Mouse (Mus musculus): ENCODE results near the gene Dimt1. TPM values are rescaled to one million over a fixed set of nuclear protein-coding genes. Genes with fewer than 3 reads are reported as not detected.

The Dimt1 gene
- polyA plus RNA-seq, 1 experiment from 2014 or later = 56.4 TPM

GRCm38 (mm10) chr13:106998671-106999070, 51.7 kb downstream of the Dimt1 start:
- ATAC-seq (ENCODE audit: insufficient number of reproducible peaks, low FRiP score, low TSS enrichment, low read depth) (no peak), DNase-seq (ENCODE audit: low spot score) (no peak)
- Histone ChIP-seq H3K4me2 (ENCODE audit: low read depth, severe bottlenecking) (no peak overlapping the region), H3K36me3 (ENCODE audit: control insufficient read depth, insufficient read depth, low read length) (no peaks in the 10 kb centered on the region), H3K9ac (ENCODE audit: low read length) (no peak overlapping the region), H3K4me1 (ENCODE audit: control insufficient read depth, insufficient read depth, low read length) (no peaks in the 10 kb centered on the region), H3K27ac (replicated peaks; ENCODE audit: low read depth, low read length) (no peak overlapping the region), H3K4me3 (ENCODE audit: low read depth, low read length) (no peak overlapping the region), H3K27me3 (ENCODE audit: control insufficient read depth, insufficient read depth, low read length) (no peaks in the 10 kb centered on the region), H3K9me3 (ENCODE audit: control insufficient read depth, low read length) (no peaks in the 10 kb centered on the region)
- 90% methylated on average over 5 of the region's 5 CpGs for WGBS

GRCm38 (mm10) chr13:107003211-107003610, 56.3 kb downstream of the Dimt1 start:
- no peak overlapping the region for H3K4me3 ChIP-seq (ENCODE audit: low read depth, low read length)
- no peak overlapping the region for H3K27ac ChIP-seq (replicated peaks; ENCODE audit: low read depth, low read length)
- H3K36me3 ChIP-seq (ENCODE audit: control insufficient read depth, insufficient read depth, low read length) = no peaks in the 10 kb centered on the region
- no peak for DNase-seq (ENCODE audit: low spot score)
- no peaks in the 10 kb centered on the region for H3K9me3 ChIP-seq (ENCODE audit: control insufficient read depth, low read length)
- H3K9ac ChIP-seq (ENCODE audit: low read length) = no peak overlapping the region
- WGBS = 93% methylated on average over 2 of the region's 2 CpGs
- no peaks in the 10 kb centered on the region for H3K27me3 ChIP-seq (ENCODE audit: control insufficient read depth, insufficient read depth, low read length)
- no peak overlapping the region for H3K4me2 ChIP-seq (ENCODE audit: low read depth, severe bottlenecking)
- ATAC-seq (ENCODE audit: insufficient number of reproducible peaks, low FRiP score, low TSS enrichment, low read depth) = no peak
- H3K4me1 ChIP-seq (ENCODE audit: control insufficient read depth, insufficient read depth, low read length) = no peaks in the 10 kb centered on the region

GRCm38 (mm10) chr13:107008174-107008573, 61.2 kb downstream of the Dimt1 start:
- ATAC-seq (ENCODE audit: insufficient number of reproducible peaks, low FRiP score, low TSS enrichment, low read depth) (no peak), DNase-seq (ENCODE audit: low spot score) (no peak)
- no peaks in the 10 kb centered on the region for H3K27me3 ChIP-seq (ENCODE audit: control insufficient read depth, insufficient read depth, low read length)
- no peaks in the 10 kb centered on the region for H3K9me3 ChIP-seq (ENCODE audit: control insufficient read depth, low read length)
- WGBS = 92% methylated on average over 4 of the region's 4 CpGs
- no peak overlapping the region for H3K9ac ChIP-seq (ENCODE audit: low read length)
- H3K27ac ChIP-seq (replicated peaks; ENCODE audit: low read depth, low read length) = no peak overlapping the region
- no peak overlapping the region for H3K4me3 ChIP-seq (ENCODE audit: low read depth, low read length)
- no peaks in the 10 kb centered on the region for H3K36me3 ChIP-seq (ENCODE audit: control insufficient read depth, insufficient read depth, low read length)
- H3K4me2 ChIP-seq (ENCODE audit: low read depth, severe bottlenecking) = no peak overlapping the region
- H3K4me1 ChIP-seq (ENCODE audit: control insufficient read depth, insufficient read depth, low read length) = no peaks in the 10 kb centered on the region

Other genes with a start within 250 kb of the Dimt1 start
- 69.2 and 70.5 TPM in 2 replicates for gene Ipo11, start 10.2 kb upstream of the Dimt1 start, polyA plus RNA-seq (2014; fragmentation: Nextera tagmentation; extraction: Ambion mirVana)
- 25.4 TPM in 2 replicates for gene Kif2a, start 75.0 kb downstream of the Dimt1 start, polyA plus RNA-seq (2014; fragmentation: Nextera tagmentation; extraction: Ambion mirVana)